ENCODE assay signal across 8 mouse cellular contexts in the genomic region with DNA sequence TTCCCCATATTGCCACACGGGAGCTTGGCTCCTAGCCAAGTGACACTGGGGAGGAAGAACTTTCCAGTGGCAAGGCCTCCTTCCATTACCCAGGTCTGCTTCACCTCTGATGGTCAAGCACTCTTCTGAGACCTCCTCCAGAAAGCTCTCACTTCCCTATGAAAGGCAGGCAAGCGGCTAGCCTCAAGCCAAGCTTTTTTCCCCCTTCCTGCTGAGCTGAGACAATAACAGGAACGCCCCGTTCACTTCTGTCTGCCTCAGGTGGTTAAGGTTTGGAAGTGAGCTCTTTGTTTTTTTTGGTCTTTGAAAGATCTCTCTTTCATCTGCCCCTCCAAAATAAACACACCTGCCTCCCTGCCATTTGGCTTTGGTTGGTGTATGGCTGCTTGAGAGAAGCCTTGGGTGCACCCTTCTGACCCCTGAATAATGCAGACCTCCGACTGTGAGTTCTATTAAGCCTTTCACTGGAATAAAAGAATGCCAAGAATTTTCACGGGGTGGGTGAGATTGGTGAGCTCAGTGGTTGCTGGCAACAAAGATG. TPM values are rescaled to one million over a fixed set of nuclear protein-coding genes. Genes with fewer than 3 reads are reported as not detected.
DNase-seq lines count a peak whose midpoint lies in the region; ATAC-seq and TF ChIP-seq lines count a peak whose summit lies in the region.

A gene (plus strand): TSS at position 448 of the 541 bp plus-strand sequence.

- no peaks in the 10 kb centered on the region for H3K36me3 ChIP-seq in limb, embryonic 12.5 days
- no peaks in the 10 kb centered on the region for H3K36me3 ChIP-seq in midbrain, embryonic 13.5 days

- H3K27me3 ChIP-seq in limb, embryonic 12.5 days, result peaks cover 26% of the 10 kb centered on the region
- no peaks in the 10 kb centered on the region for H3K27me3 ChIP-seq in midbrain, embryonic 13.5 days

- TF ChIP-seq POLR2A in embryonic fibroblast, embryonic 13.5 days (IDR thresholded peaks at IDR 0.05; ENCODE audit: low read depth, low read length), result no peak

- no peaks in the 10 kb centered on the region for H3K9me3 ChIP-seq in limb, embryonic 12.5 days
- no peaks in the 10 kb centered on the region for H3K9me3 ChIP-seq in midbrain, embryonic 13.5 days

- no peak within 1 kb of the TSS for H3K4me2 ChIP-seq in limb, embryonic 12.5 days
- H3K4me2 ChIP-seq in midbrain, embryonic 13.5 days (replicated peaks), result no peak within 1 kb of the TSS

- 11% methylated on average over 6 of the region's 6 CpGs for WGBS in limb, embryonic 12.5 days
- WGBS in midbrain, embryonic 13.5 days, result 4% methylated on average over 6 of the region's 6 CpGs

- H3K9ac ChIP-seq in limb, embryonic 12.5 days (replicated peaks), result no peak within 1 kb of the TSS
- H3K9ac ChIP-seq in midbrain, embryonic 13.5 days (replicated peaks), result no peak within 1 kb of the TSS

- H3K27ac ChIP-seq in embryonic fibroblast, embryonic 13.5 days (ENCODE audit: insufficient read depth, low read length), result no peak within 1 kb of the TSS
- no peak within 1 kb of the TSS for H3K27ac ChIP-seq in limb, embryonic 12.5 days
- H3K27ac ChIP-seq in midbrain, embryonic 13.5 days, result 0 out of 2 replicates have a peak within 1 kb of the TSS, but pooled peaks have one; percentile 21

- no peak for DNase-seq in thymus, postnatal 0 days (ENCODE audit: low spot score)
- DNase-seq in thymus, postnatal 4 days, result no peak
- DNase-seq in heart, postnatal 14 days, result no peak
- DNase-seq in T-cell, adult 2 months (ENCODE audit: low spot score), result no peak
- DNase-seq in frontal cortex, postnatal 10 days (ENCODE audit: low spot score in 2 of 2), result no peak

- H3K4me3 ChIP-seq in embryonic fibroblast, embryonic 13.5 days (ENCODE audit: insufficient read depth, low read length), result no peak within 1 kb of the TSS
- H3K4me3 ChIP-seq in limb, embryonic 12.5 days (replicated peaks), result no peak within 1 kb of the TSS
- H3K4me3 ChIP-seq in midbrain, embryonic 13.5 days (replicated peaks), result no peak within 1 kb of the TSS

- TF ChIP-seq CTCF in embryonic fibroblast, embryonic 13.5 days (IDR thresholded peaks at IDR 0.05; ENCODE audit: borderline replicate concordance, insufficient read depth, low read length), result no peak

- peaks cover 16% of the 10 kb centered on the region for H3K4me1 ChIP-seq in embryonic fibroblast, embryonic 13.5 days (ENCODE audit: control insufficient read depth, insufficient read depth, low read length)
- H3K4me1 ChIP-seq in limb, embryonic 12.5 days (replicated peaks), result peaks cover 9% of the 10 kb centered on the region; the same call in 1 of the 2 replicates
- H3K4me1 ChIP-seq in midbrain, embryonic 13.5 days (replicated peaks), result peaks cover 21% of the 10 kb centered on the region

- intact Hi-C loops in heart, postnatal 14 days (cut with DNase I), result no loop called here

- no peak for ATAC-seq in limb, embryonic 12.5 days (ENCODE audit: insufficient number of reproducible peaks, insufficient read depth, low FRiP score, low TSS enrichment, low read depth)
- ATAC-seq in midbrain, embryonic 13.5 days, result no peak

RNA-seq across cellular contexts. Expression of the gene that starts here (rescaled TPM):
- polyA plus RNA-seq in thymus, postnatal 0 days (2015; fragmentation: Nextera tagmentation; extraction: Ambion mirVana), result 62.1 and 65.4 TPM in 2 replicates
- polyA plus RNA-seq in embryonic fibroblast, embryonic 13.5 days (2011; ENCODE audit: insufficient read length, low read depth, missing spikeins), result 38.1 and 42.3 TPM in 2 replicates
- total RNA-seq in heart, postnatal 14 days (2021), result 10 to 100 TPM; 37.6 to 39.1 TPM
- 64.6 and 64.7 TPM in 2 replicates for polyA plus RNA-seq in limb, embryonic 12.5 days (2016; fragmentation: Nextera tagmentation; extraction: Ambion mirVana)
- polyA plus RNA-seq in midbrain, embryonic 13.5 days (2015; fragmentation: Nextera tagmentation; extraction: Ambion mirVana), result 65.3 and 72.0 TPM in 2 replicates
